ENCODE assay signal across 9 mouse cellular contexts in genomic region chr2:119298330-119298729, GRCm38 (mm10). TPM values are rescaled to one million over a fixed set of nuclear protein-coding genes. Genes with fewer than 3 reads are reported as not detected.
DNase-seq lines count a peak whose midpoint lies in the region; ATAC-seq and TF ChIP-seq lines count a peak whose summit lies in the region.
"Had no signal": no experiment of that assay in that cellular context is flagged by ENCODE, and none has a peak within 500 bp of the region (broad histone marks: within the 10 kb centered on the region; RNA-seq: fewer than 3 reads in every experiment).

No protein-coding gene starts in this region.

- H3K4me1 ChIP-seq in midbrain, embryonic 11.5 days (ENCODE audit: control insufficient read depth, insufficient read depth, low read length), result peaks cover 14% of the 10 kb centered on the region
- peaks cover 5% of the 10 kb centered on the region for H3K4me1 ChIP-seq in midbrain, embryonic 16.5 days (ENCODE audit: control insufficient read depth, insufficient read depth, low read length)
- H3K4me1 ChIP-seq in liver, embryonic 14.5 days (replicated peaks; ENCODE audit: control insufficient read depth in 2 of 2, insufficient read depth in 2 of 2, low read length in 1 of 2), result peaks cover 17 to 29% of the 10 kb centered on the region in 2 experiments
- H3K4me1 ChIP-seq in small intestine, adult 2 months (ENCODE audit: control insufficient read depth, insufficient read depth, insufficient read length, low read length), result peaks cover 27% of the 10 kb centered on the region

- TF ChIP-seq POLR2A in small intestine, adult 2 months (IDR thresholded peaks at IDR 0.05; ENCODE audit: low read depth, low read length), result no peak

- peak; percentile 82 for TF ChIP-seq CTCF in liver, embryonic 14.5 days (IDR thresholded peaks at IDR 0.05; ENCODE audit: low read depth)
- peak; percentile 87; the same call in 1 of the 2 replicates for TF ChIP-seq CTCF in small intestine, adult 2 months (IDR thresholded peaks at IDR 0.05; ENCODE audit: extremely low read depth, insufficient read length, insufficient replicate concordance, low read depth, low read length)

- peaks cover 11% of the 10 kb centered on the region for H3K36me3 ChIP-seq in midbrain, embryonic 11.5 days (ENCODE audit: control insufficient read depth, insufficient read depth, low read length)
- H3K36me3 ChIP-seq in midbrain, embryonic 16.5 days (ENCODE audit: control insufficient read depth, insufficient read depth, low read length), result peaks cover 21% of the 10 kb centered on the region
- H3K36me3 ChIP-seq in liver, embryonic 14.5 days (replicated peaks; ENCODE audit: control insufficient read depth, insufficient read depth, low read depth), result peaks cover 17% of the 10 kb centered on the region
- peaks cover 43% of the 10 kb centered on the region for H3K36me3 ChIP-seq in small intestine, adult 2 months (ENCODE audit: control insufficient read depth, insufficient read depth, low read length)

- no peak for TF ChIP-seq EP300 in liver, embryonic 14.5 days (IDR thresholded peaks at IDR 0.05; ENCODE audit: low read depth)

- ATAC-seq in midbrain, embryonic 11.5 days (ENCODE audit: low FRiP score), result no peak
- ATAC-seq in midbrain, embryonic 16.5 days, result no peak
- no peak for ATAC-seq in liver, embryonic 14.5 days (ENCODE audit: insufficient read depth)
- ATAC-seq in inflammation-experienced regulatory T-cells, adult 6 months, result no peak

- no peak overlapping the region for H3K4me2 ChIP-seq in midbrain, embryonic 11.5 days
- no peak overlapping the region for H3K4me2 ChIP-seq in midbrain, embryonic 16.5 days (ENCODE audit: low read length)
- H3K4me2 ChIP-seq in liver, embryonic 14.5 days (ENCODE audit: low read depth), result no peak overlapping the region

- 54% methylated on average over 5 of the region's 5 CpGs for WGBS in midbrain, embryonic 11.5 days
- 49% methylated on average over 5 of the region's 5 CpGs for WGBS in midbrain, embryonic 16.5 days
- WGBS in liver, embryonic 14.5 days (ENCODE audit: insufficient replicate concordance), result 36% methylated on average over 5 of the region's 5 CpGs
- WGBS in small intestine, adult 2 months, result 30% methylated on average over 5 of the region's 5 CpGs

- peak; percentile 95 for DNase-seq in midbrain, embryonic 11.5 days (ENCODE audit: low spot score, missing footprints)
- peak; percentile 44 for DNase-seq in T-cell, adult 2 months (ENCODE audit: low spot score)
- DNase-seq in cerebellum, postnatal 14 days, result peak; percentile 84 to 87
- DNase-seq in heart, postnatal 36 days, result peak; percentile 72 to 81
- peak in 1 of 3 experiments; percentile 55 for DNase-seq in liver, embryonic 14.5 days (ENCODE audit: low read depth in 3 of 3, low spot score in 3 of 3)

- no peaks in the 10 kb centered on the region for H3K27me3 ChIP-seq in midbrain, embryonic 11.5 days (ENCODE audit: control insufficient read depth, insufficient read depth, low read length)
- H3K27me3 ChIP-seq in midbrain, embryonic 16.5 days (ENCODE audit: control insufficient read depth, insufficient read depth, low read depth, low read length), result no peaks in the 10 kb centered on the region
- H3K27me3 ChIP-seq in liver, embryonic 14.5 days (ENCODE audit: control insufficient read depth, insufficient read depth, low read length), result no peaks in the 10 kb centered on the region
- no peaks in the 10 kb centered on the region for H3K27me3 ChIP-seq in small intestine, adult 2 months (ENCODE audit: control insufficient read depth, insufficient read depth, low read length)

- no peak overlapping the region for H3K27ac ChIP-seq in midbrain, embryonic 11.5 days (ENCODE audit: low read depth, low read length)
- H3K27ac ChIP-seq in midbrain, embryonic 16.5 days (ENCODE audit: low read length), result no peak overlapping the region
- H3K27ac ChIP-seq in liver, embryonic 14.5 days, result no peak overlapping the region
- H3K27ac ChIP-seq in small intestine, adult 2 months (ENCODE audit: insufficient read depth, low read depth, low read length), result peak overlapping the region; percentile 75
- H3K27ac ChIP-seq: macrophage had no signal

- no peak overlapping the region for H3K9ac ChIP-seq in midbrain, embryonic 11.5 days (ENCODE audit: low read length)
- no peak overlapping the region for H3K9ac ChIP-seq in midbrain, embryonic 16.5 days (ENCODE audit: low read depth, low read length)
- H3K9ac ChIP-seq in liver, embryonic 14.5 days (replicated peaks), result no peak overlapping the region

- H3K4me3 ChIP-seq in midbrain, embryonic 11.5 days (ENCODE audit: low read depth, low read length), result no peak overlapping the region
- no peak overlapping the region for H3K4me3 ChIP-seq in midbrain, embryonic 16.5 days (ENCODE audit: low read depth, low read length)
- no peak overlapping the region for H3K4me3 ChIP-seq in liver, embryonic 14.5 days (ENCODE audit: insufficient read depth in 1 of 2, low read depth in 2 of 2, low read length in 2 of 2)
- H3K4me3 ChIP-seq in small intestine, adult 2 months (ENCODE audit: low read depth, low read length), result no peak overlapping the region

- no peaks in the 10 kb centered on the region for H3K9me3 ChIP-seq in midbrain, embryonic 11.5 days (ENCODE audit: control insufficient read depth, low read length)
- H3K9me3 ChIP-seq in midbrain, embryonic 16.5 days (replicated peaks; ENCODE audit: control insufficient read depth, low read length, poor library complexity, severe bottlenecking), result no peaks in the 10 kb centered on the region
- no peaks in the 10 kb centered on the region for H3K9me3 ChIP-seq in liver, embryonic 14.5 days (ENCODE audit: control insufficient read depth, low read length)

- intact Hi-C loops in heart, postnatal 36 days (cut with DNase I), result loop anchor here (1.0 kb wide), 3 partner anchors 40 to 139 kb away; no protein-coding TSS in a partner anchor

RNA-seq across cellular contexts. Expression of gene Vps18, which starts 9.8 kb away (rescaled TPM):
- polyA plus RNA-seq in midbrain, embryonic 11.5 days (2014; fragmentation: Nextera tagmentation; extraction: Ambion mirVana), result 9.8 and 10.0 TPM in 2 replicates
- 30.2 and 31.7 TPM in 2 replicates for polyA plus RNA-seq in midbrain, embryonic 16.5 days (2015; fragmentation: Nextera tagmentation; extraction: Ambion mirVana)
- total RNA-seq in heart, postnatal 36 days (2021), result 10 to 100 TPM; 13.5 to 13.9 TPM
- polyA plus RNA-seq in liver, embryonic 14.5 days (2012; rRNA removed), result 3.2 and 3.4 TPM in 2 replicates
- 3.2 and 3.5 TPM in 2 replicates for polyA plus RNA-seq in liver, embryonic 14.5 days (2014; fragmentation: Nextera tagmentation; extraction: Ambion mirVana)
- 11.3 and 22.9 TPM in 2 replicates for polyA plus RNA-seq in small intestine, adult 2 months (2012; rRNA removed)
- 1 to 10 TPM; 5.5 to 6.1 (median 5.9) TPM for polyA plus RNA-seq in inflammation-experienced regulatory T-cells, adult 6 months (2017; shearing (Covaris generic))

RNA-seq across cellular contexts. Expression of gene Dll4, which starts 27.3 kb away (rescaled TPM):
- polyA plus RNA-seq in midbrain, embryonic 11.5 days (2014; fragmentation: Nextera tagmentation; extraction: Ambion mirVana), result 3.1 and 4.0 TPM in 2 replicates
- polyA plus RNA-seq in midbrain, embryonic 16.5 days (2015; fragmentation: Nextera tagmentation; extraction: Ambion mirVana), result 4.4 and 5.0 TPM in 2 replicates
- 10 to 100 TPM; 16.3 to 22.1 TPM for total RNA-seq in heart, postnatal 36 days (2021)
- 1.3 and 1.4 TPM in 2 replicates for polyA plus RNA-seq in liver, embryonic 14.5 days (2012; rRNA removed)
- polyA plus RNA-seq in liver, embryonic 14.5 days (2014; fragmentation: Nextera tagmentation; extraction: Ambion mirVana), result 0.83 and 0.86 TPM in 2 replicates
- polyA plus RNA-seq in small intestine, adult 2 months (2012; rRNA removed), result 9.8 and 22.1 TPM in 2 replicates
- not detected for polyA plus RNA-seq in inflammation-experienced regulatory T-cells, adult 6 months (2017; shearing (Covaris generic))
- polyA plus RNA-seq: macrophage had no signal

RNA-seq across cellular contexts. Expression of gene Rhov, which starts 27.3 kb away (rescaled TPM):
- 1.3 and 2.6 TPM in 2 replicates for polyA plus RNA-seq in midbrain, embryonic 11.5 days (2014; fragmentation: Nextera tagmentation; extraction: Ambion mirVana)
- 47.5 and 53.8 TPM in 2 replicates for polyA plus RNA-seq in midbrain, embryonic 16.5 days (2015; fragmentation: Nextera tagmentation; extraction: Ambion mirVana)
- total RNA-seq in heart, postnatal 36 days (2021), result not detected
- polyA plus RNA-seq in liver, embryonic 14.5 days (2012; rRNA removed), result 0.02 TPM in 1 of 2 replicates, not detected in the other
- polyA plus RNA-seq in liver, embryonic 14.5 days (2014; fragmentation: Nextera tagmentation; extraction: Ambion mirVana), result not detected in 2 replicates
- 2.1 and 3.0 TPM in 2 replicates for polyA plus RNA-seq in small intestine, adult 2 months (2012; rRNA removed)
- under 1 TPM in 1 of 3 experiments, not detected in 2; 0.57 TPM for polyA plus RNA-seq in inflammation-experienced regulatory T-cells, adult 6 months (2017; shearing (Covaris generic))

RNA-seq across cellular contexts. Expression of gene Chac1, which starts 52.7 kb away (rescaled TPM):
- 0.32 and 0.37 TPM in 2 replicates for polyA plus RNA-seq in midbrain, embryonic 11.5 days (2014; fragmentation: Nextera tagmentation; extraction: Ambion mirVana)
- polyA plus RNA-seq in midbrain, embryonic 16.5 days (2015; fragmentation: Nextera tagmentation; extraction: Ambion mirVana), result 9.5 and 10.5 TPM in 2 replicates
- 10 to 100 TPM; 11.3 to 12.3 TPM for total RNA-seq in heart, postnatal 36 days (2021)
- polyA plus RNA-seq in liver, embryonic 14.5 days (2012; rRNA removed), result 0.56 and 1.2 TPM in 2 replicates
- 0.29 and 1.7 TPM in 2 replicates for polyA plus RNA-seq in liver, embryonic 14.5 days (2014; fragmentation: Nextera tagmentation; extraction: Ambion mirVana)
- 5.8 and 6.9 TPM in 2 replicates for polyA plus RNA-seq in small intestine, adult 2 months (2012; rRNA removed)
- not detected for polyA plus RNA-seq in inflammation-experienced regulatory T-cells, adult 6 months (2017; shearing (Covaris generic))

Comparison
In these comparisons a context has a peak if more than half of its experiments do, and no peak if none do; other contexts are left out.
1. RNA of gene Rhov, which starts 27.3 kb away (polyA plus RNA-seq): 47.5 to 53.8 TPM in midbrain, embryonic 16.5 days; 2.1 to 3.0 TPM in small intestine, adult 2 months, 1.3 to 2.6 TPM in midbrain, embryonic 11.5 days, 0.02 TPM in liver, embryonic 14.5 days and 0.57 TPM in inflammation-experienced regulatory T-cells, adult 6 months; every median in the first group is over 10 times any median in the second.